Mouse (Mus musculus) spleen, adult 2 months (tissue): Measurements from ENCODE around the gene Glo1. TPM values are rescaled to one million over a fixed set of nuclear protein-coding genes. Genes with fewer than 3 reads are reported as not detected.

Experiments
- DNase-seq, 2 experiments: peaks; one replicate each; pipeline versions ENCODE4 v3.0.0 to v3.0.0-alpha.2; 2012 to 2021; ENCODE audit warnings: low spot score in 2 of 2, low read depth in 1 of 2
- H3K27ac ChIP-seq: fragments of 200-500 bp; 2 replicates; pipeline ENCODE4 v1.5.1; 2012; ENCODE audit warnings: low read length, inconsistent platforms; ENCODE audit not compliant: insufficient read depth
- H3K27me3 ChIP-seq: fragments of 200-500 bp; 2 replicates; pipeline ENCODE4 v1.6.1; 2012; ENCODE audit warnings: mild to moderate bottlenecking, moderate library complexity, low read length, inconsistent platforms; ENCODE audit not compliant: control insufficient read depth, insufficient read depth
- H3K36me3 ChIP-seq: fragments of 200-500 bp; 2 replicates; pipeline ENCODE4 v1.6.1; 2012; ENCODE audit warnings: mild to moderate bottlenecking, low read length, inconsistent platforms; ENCODE audit not compliant: control insufficient read depth, insufficient read depth
- H3K4me1 ChIP-seq: fragments of 200-500 bp; 2 replicates; pipeline ENCODE4 v1.6.1; 2011; ENCODE audit warnings: inconsistent platforms; ENCODE audit not compliant: control insufficient read depth, insufficient read depth, insufficient read length
- H3K4me3 ChIP-seq: fragments of 200-500 bp; 2 replicates; pipeline ENCODE4 v1.5.1; 2011; ENCODE audit warnings: mild to moderate bottlenecking, inconsistent platforms; ENCODE audit not compliant: insufficient read depth, insufficient read length; ENCODE audit errors: extremely low read depth
- CTCF ChIP-seq: fragments of 200-500 bp; IDR thresholded peaks from 2 replicates; pipeline ENCODE4 v1.5.1; 2011; ENCODE audit warnings: mild to moderate bottlenecking, inconsistent platforms; ENCODE audit not compliant: insufficient read depth, insufficient read length, insufficient replicate concordance; ENCODE audit errors: extremely low read depth
- POLR2A ChIP-seq: fragments of 200-500 bp; IDR thresholded peaks from 2 replicates; pipeline ENCODE4 v1.6.1; 2011; ENCODE audit warnings: low read depth, low read length, inconsistent platforms
- WGBS: fragments of 180-500 bp; shearing (Covaris S2); methylation state at CpG from one replicate; pipeline ENCODE4 v1.1.7; 2018; 5-methylcytosine and 5-hydroxymethylcytosine counted together
- polyA plus RNA-seq: library from polyadenylated mRNA; depleted of rRNA; stranded (reverse); fragments of >200 nt; gene quantifications from 2 replicates; pipeline ENCODE4 v1.2.3, GENCODE M21; 2012

The Glo1 gene
- polyA plus RNA-seq, 1 experiment, result 16.2 TPM

GRCm38 (mm10) chr17:30573990-30574782 lies 52.5 kb downstream of the Glo1 start:
- WGBS, result 73% methylated on average over 8 of the region's 8 CpGs
- TF ChIP-seq CTCF (no peak), POLR2A (no peak)
- peaks cover 5% of the 10 kb centered on the region; the same call in 1 of the 2 replicates for H3K4me1 ChIP-seq
- no peak overlapping the region for H3K27ac ChIP-seq
- H3K36me3 ChIP-seq, result no peaks in the 10 kb centered on the region
- H3K4me3 ChIP-seq, result no peak overlapping the region
- no peaks in the 10 kb centered on the region for H3K27me3 ChIP-seq
- no peak for DNase-seq

DNA sequence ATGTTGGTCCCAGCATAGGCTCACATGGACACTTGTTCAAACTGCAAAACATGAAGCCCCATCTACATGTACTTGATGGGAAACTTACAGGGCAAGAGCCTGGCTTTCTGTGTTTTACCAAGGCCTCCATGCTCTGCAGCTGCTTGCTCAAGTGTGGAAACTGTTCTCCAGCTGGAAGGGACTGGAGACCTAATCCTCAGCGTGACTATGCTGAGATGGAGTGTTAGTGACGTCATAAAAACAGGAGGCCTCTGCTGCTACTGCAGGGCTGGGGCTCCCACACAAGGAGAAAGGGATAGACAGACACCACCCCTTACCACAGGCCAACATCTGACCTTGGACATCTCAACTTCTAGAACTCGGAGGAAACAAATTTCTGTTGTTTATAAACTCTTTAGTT lies 55.7 kb downstream of the Glo1 start:
- 84% methylated on average over 3 of the region's 3 CpGs for WGBS
- Histone ChIP-seq H3K4me1 (no peaks in the 10 kb centered on the region), H3K27ac (no peak overlapping the region), H3K36me3 (no peaks in the 10 kb centered on the region), H3K27me3 (no peaks in the 10 kb centered on the region), H3K4me3 (no peak overlapping the region)
- no peak for DNase-seq
- no peak for TF ChIP-seq CTCF
- TF ChIP-seq POLR2A, result no peak

GRCm38 (mm10) chr17:30570173-30570572 lies 56.5 kb downstream of the Glo1 start:
- H3K4me1 ChIP-seq, result no peaks in the 10 kb centered on the region
- no peak for DNase-seq
- H3K27me3 ChIP-seq, result no peaks in the 10 kb centered on the region
- WGBS, result 75% methylated on average over 8 of the region's 8 CpGs
- H3K27ac ChIP-seq, result no peak overlapping the region
- H3K36me3 ChIP-seq, result no peaks in the 10 kb centered on the region
- no peak overlapping the region for H3K4me3 ChIP-seq
- no peak for TF ChIP-seq POLR2A
- no peak for TF ChIP-seq CTCF

- Histone ChIP-seq H3K27me3 (no peaks in the 10 kb centered on the region), H3K4me3 (no peak overlapping the region), H3K4me1 (no peaks in the 10 kb centered on the region), H3K27ac (no peak overlapping the region), H3K36me3 (no peaks in the 10 kb centered on the region)
- DNase-seq, result no peak
- TF ChIP-seq POLR2A (no peak), CTCF (no peak)
Measured at GRCm38 (mm10) chr17:30568473-30568872, 58.2 kb downstream of the Glo1 start.

DNA sequence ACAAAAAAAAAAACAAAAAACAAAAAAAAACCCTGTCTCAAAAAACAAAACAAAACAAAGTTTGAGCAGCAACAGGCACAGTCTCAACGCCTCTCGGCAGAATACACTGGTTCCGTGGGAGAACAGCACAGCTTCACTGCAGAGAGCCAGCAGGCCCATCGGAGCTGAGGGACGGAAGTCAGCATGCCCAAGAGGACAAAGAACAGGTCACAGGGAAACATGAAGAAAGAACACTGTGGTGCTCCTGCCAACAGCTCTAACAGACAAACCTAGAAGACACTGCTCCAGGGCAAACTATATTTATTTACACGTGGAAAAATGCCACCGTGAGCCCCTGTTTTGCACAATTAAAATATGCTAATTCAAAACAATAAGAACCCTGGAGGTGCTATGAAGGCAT lies 61.7 kb downstream of the Glo1 start:
- WGBS, result 90% methylated on average over 7 of the region's 7 CpGs
- Histone ChIP-seq H3K27ac (no peak overlapping the region), H3K4me1 (no peaks in the 10 kb centered on the region), H3K4me3 (no peak overlapping the region), H3K27me3 (no peaks in the 10 kb centered on the region), H3K36me3 (no peaks in the 10 kb centered on the region)
- DNase-seq, result no peak
- no peak for TF ChIP-seq CTCF
- TF ChIP-seq POLR2A, result no peak

GRCm38 (mm10) chr17:30564407-30564806 lies 62.3 kb downstream of the Glo1 start:
- Histone ChIP-seq H3K27ac (no peak overlapping the region), H3K4me3 (no peak overlapping the region), H3K36me3 (no peaks in the 10 kb centered on the region), H3K4me1 (no peaks in the 10 kb centered on the region), H3K27me3 (no peaks in the 10 kb centered on the region)
- WGBS, result 87% methylated on average over 3 of the region's 3 CpGs
- TF ChIP-seq POLR2A (no peak), CTCF (no peak)
- no peak for DNase-seq

- no peaks in the 10 kb centered on the region for H3K36me3 ChIP-seq
- no peaks in the 10 kb centered on the region for H3K4me1 ChIP-seq
- no peak overlapping the region for H3K4me3 ChIP-seq
- 84% methylated on average over 6 of the region's 6 CpGs for WGBS
- no peak for TF ChIP-seq POLR2A
- TF ChIP-seq CTCF, result no peak
- no peaks in the 10 kb centered on the region for H3K27me3 ChIP-seq
- DNase-seq, result no peak
- H3K27ac ChIP-seq, result no peak overlapping the region
Measured at GRCm38 (mm10) chr17:30563484-30564075, 63.1 kb downstream of the Glo1 start.
